Mouse (Mus musculus): ENCODE results near the gene Rnf144a. TPM values are rescaled to one million over a fixed set of nuclear protein-coding genes. Genes with fewer than 3 reads are reported as not detected.

The Rnf144a gene
- total and polyA plus RNA-seq, 3 experiments, result not detected

- no peak for DNase-seq (ENCODE audit: low read depth, low spot score)
- no peak overlapping the region for H3K27ac ChIP-seq (ENCODE audit: control insufficient read depth, low read depth, low read length)
- TF ChIP-seq GATA1 (IDR thresholded peaks at IDR 0.05; ENCODE audit: low read depth, low read length), result no peak
- TF ChIP-seq MAZ (IDR thresholded peaks at IDR 0.05; ENCODE audit: low read depth, low read length), result no peak
- TF ChIP-seq MAX (IDR thresholded peaks at IDR 0.05; ENCODE audit: low read length), result no peak
- no peak overlapping the region for H3K9ac ChIP-seq (ENCODE audit: control insufficient read depth, low read depth, low read length, poor library complexity, severe bottlenecking)
- H3K36me3 ChIP-seq (ENCODE audit: control insufficient read depth in 1 of 2, insufficient read depth in 2 of 2, low read length in 2 of 2), result no peaks in the 10 kb centered on the region
- H3K79me2 ChIP-seq (ENCODE audit: control insufficient read depth, insufficient read depth, low read length, poor library complexity), result no peaks in the 10 kb centered on the region
- H3K4me1 ChIP-seq (ENCODE audit: control insufficient read depth in 1 of 2, insufficient read depth in 2 of 2, low read length in 2 of 2), result no peaks in the 10 kb centered on the region
- H3K4me3 ChIP-seq (ENCODE audit: control insufficient read depth in 1 of 2, insufficient read depth in 1 of 2, low read depth in 2 of 2, low read length in 2 of 2), result no peak overlapping the region
- H3K9me3 ChIP-seq (replicated peaks; ENCODE audit: insufficient read depth, low read length), result no peaks in the 10 kb centered on the region
- no peaks in the 10 kb centered on the region for H3K27me3 ChIP-seq (ENCODE audit: control insufficient read depth in 1 of 2, insufficient read depth in 2 of 2, low read length in 2 of 2)
Measured at GRCm38 (mm10) chr12:26340621-26341020, 74.4 kb downstream of the Rnf144a start.

DNA sequence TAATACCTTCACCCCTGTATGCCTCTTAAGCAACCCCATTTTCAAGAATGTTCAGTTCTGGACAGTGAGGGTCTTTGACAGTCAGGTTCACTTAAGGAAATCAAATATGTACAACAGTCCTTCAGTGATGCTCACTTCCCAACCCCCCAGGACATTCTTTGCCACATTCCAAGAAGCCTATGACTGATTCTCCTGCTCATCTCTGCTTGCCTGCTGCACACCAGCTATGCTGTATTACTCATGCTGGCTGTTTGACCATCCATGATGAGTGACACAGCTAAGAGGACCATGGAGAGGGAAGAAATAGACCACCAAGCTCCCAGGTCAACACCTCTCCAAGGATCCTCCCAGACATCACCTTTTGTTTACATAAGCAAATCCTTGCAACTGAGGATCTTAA is 75.2 kb downstream of the Rnf144a start:
- H3K27me3 ChIP-seq (ENCODE audit: control insufficient read depth in 1 of 2, insufficient read depth in 2 of 2, low read length in 2 of 2), result no peaks in the 10 kb centered on the region
- H3K9me3 ChIP-seq (replicated peaks; ENCODE audit: insufficient read depth, low read length), result no peaks in the 10 kb centered on the region
- no peak overlapping the region for H3K4me3 ChIP-seq (ENCODE audit: control insufficient read depth in 1 of 2, insufficient read depth in 1 of 2, low read depth in 2 of 2, low read length in 2 of 2)
- no peak overlapping the region for H3K9ac ChIP-seq (ENCODE audit: control insufficient read depth, low read depth, low read length, poor library complexity, severe bottlenecking)
- H3K79me2 ChIP-seq (ENCODE audit: control insufficient read depth, insufficient read depth, low read length, poor library complexity), result no peaks in the 10 kb centered on the region
- no peaks in the 10 kb centered on the region for H3K36me3 ChIP-seq (ENCODE audit: control insufficient read depth in 1 of 2, insufficient read depth in 2 of 2, low read length in 2 of 2)
- no peaks in the 10 kb centered on the region for H3K4me1 ChIP-seq (ENCODE audit: control insufficient read depth in 1 of 2, insufficient read depth in 2 of 2, low read length in 2 of 2)
- no peak for DNase-seq (ENCODE audit: low read depth, low spot score)
- H3K27ac ChIP-seq (ENCODE audit: control insufficient read depth, low read depth, low read length), result no peak overlapping the region
- no peak for TF ChIP-seq RAD21 (IDR thresholded peaks at IDR 0.05; ENCODE audit: low read depth, low read length)
- TF ChIP-seq MAFK (IDR thresholded peaks at IDR 0.05; ENCODE audit: borderline replicate concordance, low read depth, low read length), result no peak
- no peak for TF ChIP-seq SIN3A (IDR thresholded peaks at IDR 0.05; ENCODE audit: low read length)
- no peak for TF ChIP-seq ETS1 (IDR thresholded peaks at IDR 0.05; ENCODE audit: low read depth, low read length)
- no peak for TF ChIP-seq MEF2A (IDR thresholded peaks at IDR 0.05; ENCODE audit: extremely low read depth, insufficient replicate concordance, low read depth, low read length, poor library complexity, severe bottlenecking)
- TF ChIP-seq UBTF (IDR thresholded peaks at IDR 0.05; ENCODE audit: borderline replicate concordance, insufficient read depth, low read depth, low read length), result no peak
- TF ChIP-seq ZMIZ1 (IDR thresholded peaks at IDR 0.05; ENCODE audit: low read depth, low read length), result no peak
- no peak for TF ChIP-seq ZC3H11A (IDR thresholded peaks at IDR 0.05; ENCODE audit: low read depth, low read length)
- no peak for TF ChIP-seq BHLHE40 (IDR thresholded peaks at IDR 0.05; ENCODE audit: borderline replicate concordance, low read depth, low read length)
- no peak for TF ChIP-seq HCFC1 (IDR thresholded peaks at IDR 0.05; ENCODE audit: low read depth, low read length)
- TF ChIP-seq CTCF (IDR thresholded peaks at IDR 0.05 in 2 of 3, conservative IDR thresholded peaks at IDR 0.05 in 1 of 3; ENCODE audit: control insufficient read depth in 1 of 3, insufficient read depth in 1 of 3, low read depth in 2 of 3, low read length in 3 of 3, poor library complexity in 1 of 3, severe bottlenecking in 1 of 3), result no peak
- TF ChIP-seq ZKSCAN1 (IDR thresholded peaks at IDR 0.05; ENCODE audit: low read depth, low read length), result no peak
- TF ChIP-seq POLR2AphosphoS2 (IDR thresholded peaks at IDR 0.05; ENCODE audit: low read length), result no peak
- no peak for TF ChIP-seq GATA1 (IDR thresholded peaks at IDR 0.05; ENCODE audit: low read depth, low read length)
- TF ChIP-seq POLR2A (IDR thresholded peaks at IDR 0.05; ENCODE audit: control insufficient read depth in 1 of 2, insufficient read depth in 1 of 2, low read depth in 1 of 2, low read length in 2 of 2, poor library complexity in 1 of 2), result no peak
- no peak for TF ChIP-seq MAX (IDR thresholded peaks at IDR 0.05; ENCODE audit: low read length)

Measured in MEL (cell line).